Mouse (Mus musculus) E14TG2a.4 (cell line): Measurements from ENCODE around the gene Pi4kb.

Experiments used
- CTCF ChIP-seq: conservative IDR thresholded peaks from 2 replicates; pipeline ENCODE4 v1.5.1; 2014; ENCODE audit warnings: low read length
- NANOG ChIP-seq: IDR thresholded peaks from 2 replicates; pipeline ENCODE4 v1.6.1; 2014; ENCODE audit warnings: borderline replicate concordance, low read length, mixed read lengths

- TF ChIP-seq CTCF (no peak), NANOG (no peak)
Observed at GRCm38 (mm10) chr3:95012982-95013381, 38.5 kb downstream of the Pi4kb start.
